Mouse (Mus musculus): ENCODE measurements around the gene Exd2.

Exd2 gene

GRCm38 (mm10) chr12:80495691-80496090, 32.8 kb downstream of the Exd2 start:
- no peak for DNase-seq (ENCODE audit: low spot score in 2 of 2)

- no peak for DNase-seq (ENCODE audit: low spot score in 2 of 2)
Measured at GRCm38 (mm10) chr12:80498356-80498755, 35.5 kb downstream of the Exd2 start.

- DNase-seq (ENCODE audit: low spot score in 2 of 2) = no peak
Measured at GRCm38 (mm10) chr12:80500506-80500905, 37.6 kb downstream of the Exd2 start.

GRCm38 (mm10) chr12:80504718-80505117, 41.8 kb downstream of the Exd2 start:
- DNase-seq (ENCODE audit: low spot score in 2 of 2) = no peak

GRCm38 (mm10) chr12:80507041-80507745, 44.3 kb downstream of the Exd2 start:
- no peak for DNase-seq (ENCODE audit: low spot score in 2 of 2)

GRCm38 (mm10) chr12:80517977-80518376, 55.1 kb downstream of the Exd2 start, which contains the start of gene Galnt16:
Gene Galnt16 (plus strand): TSS chr12:80518277.
- DNase-seq (ENCODE audit: low spot score in 2 of 2) = no peak

GRCm38 (mm10) chr12:80518393-80518756, 55.5 kb downstream of the Exd2 start:
- no peak for DNase-seq (ENCODE audit: low spot score in 2 of 2)

DNA sequence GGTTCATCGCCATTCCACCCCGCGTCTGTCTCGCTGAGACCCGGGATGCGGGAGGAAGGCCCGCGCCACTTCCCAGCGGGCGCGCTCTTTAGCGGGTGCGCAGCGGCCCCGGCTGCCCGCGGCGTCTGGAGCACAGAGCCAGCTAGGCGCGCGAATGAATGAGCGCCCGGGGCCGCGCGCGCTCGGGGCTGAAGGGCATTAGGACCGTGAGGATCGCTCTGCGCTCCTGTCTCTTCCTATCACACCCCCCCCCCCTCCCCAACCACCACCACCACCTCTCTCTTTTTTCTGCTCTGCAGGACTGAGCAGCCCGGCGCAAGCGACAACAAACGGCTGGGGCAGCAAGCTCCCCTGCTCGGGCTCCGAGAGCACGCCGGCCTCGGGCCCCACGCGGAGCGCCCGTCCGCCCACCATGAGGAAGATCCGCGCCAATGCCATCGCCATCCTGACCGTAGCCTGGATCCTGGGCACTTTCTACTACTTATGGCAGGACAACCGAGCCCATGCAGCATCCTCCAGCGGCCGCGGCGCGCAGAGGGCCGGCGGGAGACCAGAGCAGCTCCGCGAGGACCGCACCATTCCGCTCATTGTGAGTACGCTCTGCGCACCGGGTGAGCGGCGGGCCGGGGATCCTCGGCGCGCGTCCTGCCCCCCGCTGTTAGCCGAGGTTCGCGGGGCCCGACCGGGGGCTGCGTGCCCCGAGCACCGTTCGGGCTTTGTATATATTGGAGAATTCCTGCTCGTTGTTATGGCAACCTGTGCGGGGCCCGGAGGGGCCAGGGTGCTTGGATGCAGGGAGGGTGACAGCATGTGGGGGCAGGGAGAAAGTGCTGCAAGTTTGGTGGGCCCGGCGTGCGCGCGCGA, 56.1 kb downstream of the Exd2 start:
- peak; percentile 32 to 43 for DNase-seq (ENCODE audit: low spot score in 2 of 2)

DNA sequence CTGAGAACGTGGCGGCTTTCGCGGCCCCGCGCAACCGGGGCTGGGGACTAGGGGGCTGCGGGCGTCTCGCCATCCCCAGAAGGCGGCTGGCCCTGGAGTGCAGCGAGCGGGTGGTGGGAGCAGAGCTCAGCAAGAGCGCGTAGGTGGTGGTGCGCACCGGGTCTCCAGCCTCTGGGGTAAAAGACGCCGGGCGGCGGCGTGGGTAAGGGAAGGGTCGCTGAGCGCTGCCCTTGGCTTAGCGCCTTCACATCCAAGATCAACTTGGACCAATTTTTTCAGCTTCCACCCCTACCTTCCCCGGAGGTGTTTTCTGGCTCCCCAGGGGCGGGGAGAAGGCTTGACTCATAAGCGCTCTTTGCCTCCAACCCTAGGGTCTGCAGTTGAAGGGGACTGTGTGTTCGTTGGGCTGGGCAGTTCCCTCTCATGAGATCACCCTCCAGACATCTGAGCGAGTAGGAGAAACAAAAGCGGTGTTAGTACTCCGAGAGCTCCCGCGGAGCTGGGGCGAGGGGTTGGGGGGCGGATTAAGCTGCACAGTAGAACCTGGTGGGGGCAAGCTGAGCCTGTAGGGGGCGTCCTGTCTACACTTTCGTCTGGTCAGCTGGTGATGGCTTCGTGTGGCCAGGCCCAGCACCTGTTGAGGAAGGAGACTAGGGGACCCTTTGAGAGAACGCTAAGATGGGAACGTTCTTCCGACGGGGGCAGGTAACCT, 56.9 kb downstream of the Exd2 start:
- DNase-seq (ENCODE audit: low spot score in 2 of 2) = peak; percentile 49 to 67

DNA sequence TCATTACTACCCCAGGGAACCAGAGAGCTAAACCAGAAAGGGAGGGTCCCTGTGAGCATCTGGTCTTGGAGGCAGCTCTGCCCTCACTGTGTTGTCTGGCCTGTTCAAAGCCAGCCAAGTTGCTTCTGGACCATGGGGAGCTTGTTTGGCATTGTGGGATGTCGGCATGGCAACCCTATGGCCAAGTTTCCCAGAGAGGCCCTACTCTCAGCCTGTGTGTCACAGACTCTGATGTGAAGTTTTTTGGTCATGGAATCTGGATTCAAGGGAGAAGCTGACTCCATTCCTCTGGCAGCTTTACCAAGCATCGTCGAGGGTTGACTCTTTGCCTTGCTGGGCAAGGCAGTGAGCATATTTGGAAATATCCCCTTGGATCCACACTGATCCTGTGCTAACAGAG, 59.1 kb downstream of the Exd2 start:
- no peak for DNase-seq (ENCODE audit: low spot score in 2 of 2)

GRCm38 (mm10) chr12:80524276-80524921, 61.5 kb downstream of the Exd2 start:
- DNase-seq (ENCODE audit: low spot score in 2 of 2) = no peak

DNA sequence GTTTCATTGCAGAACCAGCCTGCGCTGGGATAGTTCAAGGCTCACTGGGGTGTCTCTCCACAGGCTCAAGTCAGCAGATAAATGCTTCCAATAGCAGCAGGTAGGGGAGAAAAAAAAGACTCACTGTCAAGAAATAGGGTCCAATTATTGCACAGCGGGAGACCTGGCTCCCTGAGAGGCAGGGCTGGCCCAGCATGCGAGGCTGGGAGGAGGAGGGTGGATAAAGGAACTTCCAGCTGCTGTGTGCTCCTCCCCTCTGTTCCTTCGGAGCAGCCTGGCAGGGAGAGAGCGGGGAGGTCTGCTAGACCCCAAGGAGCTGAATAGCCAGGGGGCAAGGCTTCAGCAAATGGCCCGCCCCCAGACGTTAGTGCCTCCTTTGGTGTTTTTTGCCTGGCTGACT, 62.6 kb downstream of the Exd2 start:
- no peak for DNase-seq (ENCODE audit: low spot score in 2 of 2)

DNA sequence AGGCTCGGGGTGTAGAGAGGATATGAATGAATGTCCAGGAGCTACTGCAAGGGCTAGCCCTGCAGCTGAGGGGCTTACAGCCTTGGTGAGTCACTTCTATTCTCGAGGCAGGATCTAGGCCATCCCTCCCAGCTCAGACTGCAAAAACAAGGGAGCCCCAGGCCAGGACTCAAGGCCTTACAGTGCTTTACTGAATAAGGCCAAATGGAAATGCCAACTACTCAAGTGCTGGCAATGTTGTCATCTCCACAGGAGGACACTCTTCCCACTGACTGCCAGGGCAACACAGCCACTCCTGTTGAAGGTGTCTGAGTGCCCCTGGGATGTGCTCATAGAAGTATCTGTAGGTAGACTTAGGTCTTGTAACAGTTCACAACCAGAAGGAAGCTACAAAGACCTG, 63.6 kb downstream of the Exd2 start:
- no peak for DNase-seq (ENCODE audit: low spot score in 2 of 2)

DNA sequence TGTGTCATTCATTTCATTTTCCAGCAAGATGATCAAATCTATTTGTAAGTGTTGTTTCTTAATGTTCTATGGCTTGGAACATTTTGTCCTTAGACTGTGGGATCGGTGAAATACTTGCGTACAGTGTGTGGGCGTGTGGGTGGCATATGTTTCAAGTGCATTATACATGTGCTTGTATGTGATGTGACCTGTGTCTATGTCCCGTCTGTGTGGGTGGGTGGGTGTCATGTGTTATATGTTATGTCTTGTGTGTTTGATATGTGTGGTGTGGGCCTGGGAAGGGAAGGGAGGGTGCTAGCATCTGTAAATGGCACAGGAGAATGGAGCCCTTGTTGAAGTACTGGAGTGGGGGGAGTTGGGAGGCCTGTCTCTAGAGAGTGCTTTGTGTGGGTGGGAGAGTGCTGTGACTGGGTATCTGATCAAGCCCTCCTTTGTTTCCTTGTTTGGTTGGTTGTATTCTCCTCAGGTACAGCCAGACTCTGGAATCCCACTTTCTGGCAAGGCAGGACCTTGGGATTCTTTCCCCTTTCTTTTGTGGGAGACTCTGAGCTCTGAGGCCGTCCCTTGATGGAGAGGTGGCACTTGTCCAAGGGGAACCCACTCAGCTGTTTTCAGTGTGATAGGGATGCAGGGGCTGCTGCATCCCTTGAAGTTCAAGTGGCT, 65.0 kb downstream of the Exd2 start:
- DNase-seq (ENCODE audit: low spot score in 2 of 2) = peak in 1 of 2 experiments; percentile 32

DNA sequence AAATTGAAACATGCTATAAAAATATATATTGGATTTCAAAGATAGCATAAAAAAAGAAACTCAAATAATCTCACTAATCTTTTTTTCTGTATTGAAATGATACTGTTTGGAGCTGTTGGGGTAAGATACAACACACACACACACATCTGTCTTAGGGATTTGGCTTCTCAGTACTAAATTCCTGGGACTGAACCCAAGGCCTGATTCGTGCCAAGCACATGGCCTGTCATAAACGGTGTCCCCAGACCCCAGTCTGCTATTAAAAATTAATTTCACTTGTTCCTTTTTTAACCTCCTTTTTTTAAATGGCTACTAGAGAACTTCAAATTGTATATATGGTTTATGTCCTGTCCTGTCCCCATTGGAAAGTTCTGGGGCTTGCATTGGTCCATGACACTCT, 67.2 kb downstream of the Exd2 start:
- DNase-seq (ENCODE audit: low spot score in 2 of 2) = no peak

GRCm38 (mm10) chr12:80530630-80531029, 67.7 kb downstream of the Exd2 start:
- no peak for DNase-seq (ENCODE audit: low spot score in 2 of 2)

DNA sequence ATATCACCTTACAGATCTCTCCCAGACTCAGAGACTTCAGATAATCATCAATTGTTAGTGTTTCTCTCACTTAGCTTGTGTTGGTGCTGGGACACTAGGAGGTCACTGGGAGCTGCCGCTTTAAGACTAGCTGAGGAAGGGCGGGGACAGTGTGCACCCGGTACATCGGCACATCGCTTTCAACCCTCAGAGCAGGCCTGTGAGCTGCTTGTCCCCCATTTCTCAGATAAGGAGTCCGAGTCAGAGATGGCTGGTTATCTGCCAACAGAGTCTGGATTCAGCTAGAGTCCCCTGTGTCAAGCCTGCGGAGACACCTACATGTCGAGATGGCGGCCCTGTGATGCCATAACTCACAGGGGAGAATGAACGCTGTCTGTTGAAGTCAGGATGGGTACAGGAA, 68.7 kb downstream of the Exd2 start:
- DNase-seq (ENCODE audit: low spot score in 2 of 2) = no peak

DNA sequence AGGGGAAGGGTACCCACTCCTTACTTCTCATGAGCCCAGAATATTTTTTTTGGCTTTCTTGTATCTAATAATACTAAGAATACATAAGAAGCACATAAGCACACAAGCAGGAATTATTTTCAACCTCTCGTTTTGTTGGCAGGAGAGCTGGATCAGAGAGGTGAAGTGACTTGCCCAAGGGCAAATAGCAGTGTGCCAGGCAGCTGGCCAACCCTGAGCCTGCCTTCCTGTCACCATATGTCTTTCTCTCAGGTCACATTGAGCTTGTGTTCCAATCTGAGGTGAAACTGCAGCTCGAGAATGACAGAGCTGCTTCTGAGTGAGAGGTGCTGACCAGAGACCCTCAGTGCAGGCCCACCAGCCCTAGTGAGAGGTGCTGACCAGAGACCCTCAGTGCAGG, 71.0 kb downstream of the Exd2 start:
- no peak for DNase-seq (ENCODE audit: low spot score in 2 of 2)

- DNase-seq (ENCODE audit: low spot score in 2 of 2) = no peak
Measured at GRCm38 (mm10) chr12:80537313-80537712, 74.4 kb downstream of the Exd2 start.

DNA sequence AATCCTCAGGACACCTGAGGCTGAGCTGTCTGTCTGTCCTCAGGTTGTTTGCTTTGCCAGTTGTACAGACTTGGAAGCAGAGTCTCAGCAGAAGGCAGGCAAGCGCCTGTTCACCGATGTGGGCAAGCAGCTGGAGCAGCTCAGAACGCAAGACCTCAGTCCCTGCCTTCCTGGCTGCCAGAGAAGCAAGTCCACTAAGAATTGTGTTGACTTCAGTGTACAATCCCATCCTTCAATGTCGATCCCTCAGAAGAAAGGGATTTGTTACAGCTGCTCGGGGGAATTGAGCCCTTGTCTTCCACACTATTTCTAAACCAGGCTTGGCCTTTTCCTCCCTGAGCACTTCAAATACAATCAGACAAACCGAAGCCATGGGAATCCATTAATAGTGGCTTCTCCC, 75.4 kb downstream of the Exd2 start:
- no peak for DNase-seq (ENCODE audit: low spot score in 2 of 2)

GRCm38 (mm10) chr12:80545310-80545709, 82.4 kb downstream of the Exd2 start:
- no peak for DNase-seq (ENCODE audit: low spot score in 2 of 2)
